Mouse (Mus musculus) neural tube, embryonic 11.5 days (tissue): ENCODE measurements around the gene Gm13275. TPM values are rescaled to one million over a fixed set of nuclear protein-coding genes. Genes with fewer than 3 reads are reported as not detected.
"Not testable (repeated sequence)": the region's sequence is repeated elsewhere in the genome, so short reads cannot be mapped to it uniquely, and the experiment has no call there.

Experiments
- ATAC-seq: fragments of 200-750 bp; cut with Nextera tagmentation; 2 replicates; pipeline ENCODE4 v1.8.0; 2017; ENCODE audit warnings: moderate number of reproducible peaks, mild to moderate bottlenecking, moderate TSS enrichment, moderate library complexity; ENCODE audit not compliant: insufficient read depth, low FRiP score, low TSS enrichment
- DNase-seq: peaks from one replicate; pipeline ENCODE4 v3.0.0-alpha.2; 2015; ENCODE audit warnings: low spot score
- H3K27ac ChIP-seq: fragments of 300-500 bp; sonication (generic); 2 replicates; pipeline ENCODE4 v1.5.1; 2014; ENCODE audit warnings: low read depth, mild to moderate bottlenecking, low read length
- H3K27me3 ChIP-seq: fragments of 300-500 bp; sonication (generic); 2 replicates; pipeline ENCODE4 v1.6.1; 2014; ENCODE audit warnings: mild to moderate bottlenecking, low read length, mixed read lengths; ENCODE audit not compliant: control insufficient read depth, insufficient read depth
- H3K36me3 ChIP-seq: fragments of 300-500 bp; sonication (generic); 2 replicates; pipeline ENCODE4 v1.6.1; 2014; ENCODE audit warnings: mild to moderate bottlenecking, low read length, moderate library complexity, mixed read lengths; ENCODE audit not compliant: control insufficient read depth, insufficient read depth
- H3K4me1 ChIP-seq: fragments of 300-500 bp; sonication (generic); 2 replicates; pipeline ENCODE4 v1.6.1; 2014; ENCODE audit warnings: low read length, mixed read lengths; ENCODE audit not compliant: control insufficient read depth, insufficient read depth
- H3K4me2 ChIP-seq: fragments of 300-500 bp; sonication (generic); 2 replicates; pipeline ENCODE4 v1.6.1; 2014; ENCODE audit warnings: low read depth, mild to moderate bottlenecking, moderate library complexity
- H3K4me3 ChIP-seq: fragments of 300-500 bp; sonication (generic); 2 replicates; pipeline ENCODE4 v1.5.1; 2014; ENCODE audit warnings: low read depth, low read length
- H3K9ac ChIP-seq: fragments of 300-500 bp; sonication (generic); 2 replicates; pipeline ENCODE4 v1.6.1; 2014; ENCODE audit warnings: mild to moderate bottlenecking, low read length
- H3K9me3 ChIP-seq: fragments of 300-500 bp; sonication (generic); 2 replicates; pipeline ENCODE4 v1.6.1; 2016; ENCODE audit warnings: low read length; ENCODE audit not compliant: control insufficient read depth
- WGBS: fragments of 180-500 bp; shearing (Covaris S2); extraction: QIAGEN DNeasy Blood & Tissue Kit; methylation state at CpG from one replicate; pipeline ENCODE4 v1.1.7; 2014; 5-methylcytosine and 5-hydroxymethylcytosine counted together
- polyA plus RNA-seq: library from polyadenylated mRNA; unstranded; fragments of >200 nt; fragmentation: Nextera tagmentation; extraction: Ambion mirVana; gene quantifications from 2 replicates; pipeline ENCODE4 v1.2.1, GENCODE M21; 2014

Gm13275 gene
- polyA plus RNA-seq, 1 experiment from 2014 or later: not detected

DNA sequence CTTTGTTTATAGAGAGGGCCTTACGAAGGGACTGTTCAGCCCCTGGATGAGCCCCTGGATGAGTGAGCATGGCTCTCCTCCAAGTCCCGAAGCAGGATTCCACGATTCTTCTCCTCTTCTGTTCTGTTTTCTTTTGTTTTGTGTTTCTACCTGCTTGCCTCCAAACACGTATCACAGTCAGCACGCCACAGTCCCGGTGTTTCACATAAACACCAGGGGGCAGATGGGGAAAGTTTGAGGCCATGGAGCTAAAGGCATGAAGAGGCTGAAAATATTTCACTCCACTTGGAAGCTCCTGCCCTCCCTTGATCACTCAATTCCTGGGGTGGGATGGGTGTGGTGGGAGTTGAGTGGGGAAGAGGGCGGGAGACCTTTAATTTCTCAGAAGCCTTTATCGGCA is 32.5 kb upstream of the Gm13275 start:
- H3K4me2 ChIP-seq, H3K27ac ChIP-seq, H3K4me3 ChIP-seq, H3K9me3 ChIP-seq, DNase-seq, H3K36me3 ChIP-seq, H3K4me1 ChIP-seq, H3K27me3 ChIP-seq, ATAC-seq, H3K9ac ChIP-seq: not testable (repeated sequence)
- WGBS: 78% methylated on average over 6 of the region's 8 CpGs

DNA sequence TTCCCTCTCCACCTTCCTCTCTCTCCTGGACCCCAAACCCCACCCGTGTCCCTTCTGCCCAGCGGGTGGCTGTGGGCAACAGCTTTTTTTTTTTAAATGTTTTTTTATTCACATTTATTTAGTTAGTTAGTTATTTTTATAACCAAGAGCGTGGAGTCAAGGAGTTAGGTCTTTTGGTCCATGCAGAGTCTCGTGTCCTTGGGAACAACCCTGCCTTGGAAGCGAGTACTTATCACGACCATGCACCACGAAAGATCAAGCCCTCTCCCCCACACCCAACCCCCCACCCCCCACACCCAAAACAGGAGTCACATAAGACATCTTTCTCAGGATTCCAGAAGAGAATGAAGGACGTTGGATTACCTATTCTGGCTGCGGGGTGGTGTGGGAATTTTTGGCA is 31.9 kb upstream of the Gm13275 start:
- not testable (repeated sequence) for H3K36me3 ChIP-seq, H3K4me1 ChIP-seq, H3K4me2 ChIP-seq, H3K27me3 ChIP-seq, DNase-seq, ATAC-seq, H3K9ac ChIP-seq, H3K9me3 ChIP-seq, H3K27ac ChIP-seq, H3K4me3 ChIP-seq
- 63% methylated on average over 9 of the region's 9 CpGs for WGBS

DNA sequence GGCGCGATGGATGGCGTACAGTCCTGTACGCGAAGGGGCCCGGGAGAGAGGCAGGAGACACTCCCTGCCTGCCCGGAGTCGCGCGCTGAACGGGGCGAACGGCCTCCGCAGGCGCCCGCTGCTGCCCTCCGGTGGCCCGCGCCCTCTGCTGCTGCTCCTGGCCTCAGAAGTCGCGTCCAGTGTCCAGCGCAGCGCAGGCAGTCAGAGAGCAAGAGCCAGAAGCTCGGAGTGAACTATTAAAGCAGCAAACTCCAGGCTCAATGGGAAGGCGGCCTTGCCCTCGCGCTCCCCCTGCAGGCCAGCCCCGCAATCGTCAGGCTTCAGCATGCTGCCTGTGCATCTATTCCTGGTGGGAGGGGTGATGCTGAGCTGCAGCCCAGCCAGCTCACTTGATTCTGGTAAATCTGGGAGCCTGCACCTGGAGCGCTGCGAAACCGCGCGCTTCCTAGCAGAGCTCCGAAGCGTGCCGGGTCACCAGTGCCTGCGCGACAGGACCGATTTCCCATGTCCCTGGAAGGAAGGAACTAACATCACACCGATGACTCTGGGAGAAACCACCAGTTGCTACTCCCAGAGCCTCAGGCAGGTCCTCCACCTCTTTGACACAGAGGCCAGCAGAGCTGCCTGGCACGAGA is 30.8 kb upstream of the Gm13275 start:
- 6% methylated on average over 22 of the region's 42 CpGs for WGBS
- peak; percentile 72 for DNase-seq
- H3K9me3 ChIP-seq, H3K36me3 ChIP-seq, H3K27me3 ChIP-seq, H3K9ac ChIP-seq, ATAC-seq, H3K27ac ChIP-seq, H3K4me3 ChIP-seq, H3K4me1 ChIP-seq: not testable (repeated sequence)
- H3K4me2 ChIP-seq: peak overlapping the region; percentile 32; the same call in 1 of the 2 replicates

DNA sequence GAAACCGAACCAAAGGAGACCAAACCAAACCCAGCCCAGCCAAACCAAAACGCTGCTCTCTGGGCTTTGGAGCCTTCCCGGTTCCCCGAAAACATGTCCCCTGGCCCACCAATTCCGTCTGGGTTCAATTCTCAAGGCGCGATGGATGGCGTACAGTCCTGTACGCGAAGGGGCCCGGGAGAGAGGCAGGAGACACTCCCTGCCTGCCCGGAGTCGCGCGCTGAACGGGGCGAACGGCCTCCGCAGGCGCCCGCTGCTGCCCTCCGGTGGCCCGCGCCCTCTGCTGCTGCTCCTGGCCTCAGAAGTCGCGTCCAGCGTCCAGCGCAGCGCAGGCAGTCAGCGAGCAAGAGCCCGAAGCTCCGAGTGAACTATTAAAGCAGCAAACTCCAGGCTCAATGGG is 20.8 kb upstream of the Gm13275 start, which contains the start of gene Gm13290:
Gene Gm13290 (plus strand): TSS at position 301 of the 400 bp plus-strand sequence.
- not testable (repeated sequence) for H3K9me3 ChIP-seq, H3K4me1 ChIP-seq, H3K27ac ChIP-seq, H3K36me3 ChIP-seq, H3K4me2 ChIP-seq, ATAC-seq, H3K27me3 ChIP-seq, DNase-seq, H3K4me3 ChIP-seq, H3K9ac ChIP-seq
- WGBS: no CpG with 5 or more reads among the region's 32 CpGs

DNA sequence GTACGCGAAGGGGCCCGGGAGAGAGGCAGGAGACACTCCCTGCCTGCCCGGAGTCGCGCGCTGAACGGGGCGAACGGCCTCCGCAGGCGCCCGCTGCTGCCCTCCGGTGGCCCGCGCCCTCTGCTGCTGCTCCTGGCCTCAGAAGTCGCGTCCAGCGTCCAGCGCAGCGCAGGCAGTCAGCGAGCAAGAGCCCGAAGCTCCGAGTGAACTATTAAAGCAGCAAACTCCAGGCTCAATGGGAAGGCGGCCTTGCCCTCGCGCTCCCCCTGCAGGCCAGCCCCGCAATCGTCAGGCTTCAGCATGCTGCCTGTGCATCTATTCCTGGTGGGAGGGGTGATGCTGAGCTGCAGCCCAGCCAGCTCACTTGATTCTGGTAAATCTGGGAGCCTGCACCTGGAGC is 17.7 kb upstream of the Gm13275 start, which contains the start of gene Gm13289:
Gene Gm13289 (plus strand): TSS at position 301 of the 400 bp plus-strand sequence.
- not testable (repeated sequence) for H3K27me3 ChIP-seq, H3K9ac ChIP-seq, H3K27ac ChIP-seq, H3K36me3 ChIP-seq, H3K4me3 ChIP-seq, H3K9me3 ChIP-seq, DNase-seq, H3K4me1 ChIP-seq, H3K4me2 ChIP-seq, ATAC-seq
- no CpG with 5 or more reads among the region's 29 CpGs for WGBS

DNA sequence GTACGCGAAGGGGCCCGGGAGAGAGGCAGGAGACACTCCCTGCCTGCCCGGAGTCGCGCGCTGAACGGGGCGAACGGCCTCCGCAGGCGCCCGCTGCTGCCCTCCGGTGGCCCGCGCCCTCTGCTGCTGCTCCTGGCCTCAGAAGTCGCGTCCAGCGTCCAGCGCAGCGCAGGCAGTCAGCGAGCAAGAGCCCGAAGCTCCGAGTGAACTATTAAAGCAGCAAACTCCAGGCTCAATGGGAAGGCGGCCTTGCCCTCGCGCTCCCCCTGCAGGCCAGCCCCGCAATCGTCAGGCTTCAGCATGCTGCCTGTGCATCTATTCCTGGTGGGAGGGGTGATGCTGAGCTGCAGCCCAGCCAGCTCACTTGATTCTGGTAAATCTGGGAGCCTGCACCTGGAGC is 14.7 kb upstream of the Gm13275 start, which contains the start of gene Gm13272:
Gene Gm13272 (plus strand): TSS at position 301 of the 400 bp plus-strand sequence.
- H3K27me3 ChIP-seq, DNase-seq, ATAC-seq, H3K36me3 ChIP-seq, H3K4me3 ChIP-seq, H3K4me1 ChIP-seq, H3K9ac ChIP-seq, H3K9me3 ChIP-seq, H3K4me2 ChIP-seq, H3K27ac ChIP-seq: not testable (repeated sequence)
- no CpG with 5 or more reads among the region's 29 CpGs for WGBS

DNA sequence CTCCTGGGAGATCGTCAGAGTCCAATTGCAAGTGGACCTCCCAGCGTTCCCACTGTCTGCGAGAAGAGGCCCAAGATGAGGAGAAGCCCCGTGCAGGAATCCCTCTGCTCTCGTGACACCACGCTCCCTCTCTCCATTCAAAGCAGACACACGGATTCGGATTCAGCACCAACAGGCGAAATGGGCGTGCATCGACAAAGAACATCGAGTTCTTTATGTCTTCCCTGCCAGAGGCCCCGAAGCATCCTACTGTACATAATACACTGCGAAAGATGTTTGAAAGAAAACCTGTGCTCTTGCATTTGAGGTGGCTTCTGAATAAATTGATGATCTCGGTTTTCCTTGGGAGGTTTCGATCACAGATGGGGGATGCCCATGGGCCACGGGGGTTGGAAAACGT is 14.0 kb upstream of the Gm13275 start:
- H3K4me2 ChIP-seq, H3K27ac ChIP-seq, H3K36me3 ChIP-seq, H3K4me1 ChIP-seq, ATAC-seq, H3K27me3 ChIP-seq, H3K4me3 ChIP-seq, H3K9ac ChIP-seq, DNase-seq, H3K9me3 ChIP-seq: not testable (repeated sequence)
- 55% methylated on average over 15 of the region's 18 CpGs for WGBS

DNA sequence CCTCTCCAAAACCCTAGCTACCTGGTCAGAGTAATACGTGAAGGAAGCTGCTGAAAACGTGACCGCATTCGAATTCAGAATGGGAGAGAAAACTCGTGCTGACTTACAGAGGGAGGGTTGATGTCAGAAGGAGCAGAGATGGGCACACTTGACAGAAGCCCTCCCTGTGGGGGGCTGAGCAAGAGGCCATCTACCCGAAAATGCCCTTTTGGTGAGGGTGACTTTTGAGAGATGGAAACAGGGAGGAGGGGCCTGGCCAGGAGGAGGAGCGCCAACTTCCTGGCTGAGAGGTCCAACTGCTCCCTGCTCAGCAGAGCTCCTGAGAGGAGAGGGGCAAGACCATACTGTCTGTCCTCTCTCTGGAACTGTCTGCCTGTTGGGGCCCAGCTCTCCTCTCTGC is 12.5 kb upstream of the Gm13275 start, which contains the start of gene Ifnz:
Gene Ifnz (plus strand): TSS at position 301 of the 400 bp plus-strand sequence.
- not testable (repeated sequence) for H3K36me3 ChIP-seq, H3K4me2 ChIP-seq, DNase-seq, H3K4me3 ChIP-seq, H3K27me3 ChIP-seq, H3K9ac ChIP-seq, H3K4me1 ChIP-seq, H3K27ac ChIP-seq, H3K9me3 ChIP-seq, ATAC-seq
- WGBS: 11% methylated on average over 3 of the region's 7 CpGs

DNA sequence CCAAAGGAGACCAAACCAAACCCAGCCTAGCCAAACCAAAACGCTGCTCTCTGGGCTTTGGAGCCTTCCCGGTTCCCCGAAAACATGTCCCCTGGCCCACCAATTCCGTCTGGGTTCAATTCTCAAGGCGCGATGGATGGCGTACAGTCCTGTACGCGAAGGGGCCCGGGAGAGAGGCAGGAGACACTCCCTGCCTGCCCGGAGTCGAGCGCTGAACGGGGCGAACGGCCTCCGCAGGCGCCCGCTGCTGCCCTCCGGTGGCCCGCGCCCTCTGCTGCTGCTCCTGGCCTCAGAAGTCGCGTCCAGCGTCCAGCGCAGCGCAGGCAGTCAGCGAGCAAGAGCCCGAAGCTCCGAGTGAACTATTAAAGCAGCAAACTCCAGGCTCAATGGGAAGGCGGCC is 12.0 kb upstream of the Gm13275 start:
- not testable (repeated sequence) for H3K36me3 ChIP-seq, H3K27ac ChIP-seq, H3K9ac ChIP-seq, DNase-seq, H3K27me3 ChIP-seq, H3K4me3 ChIP-seq, H3K4me1 ChIP-seq, H3K4me2 ChIP-seq, H3K9me3 ChIP-seq, ATAC-seq
- WGBS: no CpG with 5 or more reads among the region's 31 CpGs
